Mouse (Mus musculus) intestine, embryonic 16.5 days (tissue): ENCODE results near the gene Kcp. TPM values are rescaled to one million over a fixed set of nuclear protein-coding genes. Genes with fewer than 3 reads are reported as not detected.

ENCODE experiments used
- ATAC-seq: fragments of 200-750 bp; cut with Nextera tagmentation; 2 replicates; pipeline ENCODE4 v1.8.0; 2017; ENCODE audit warnings: moderate TSS enrichment, moderate library complexity
- H3K27ac ChIP-seq: fragments of 300-500 bp; sonication (generic); 2 replicates; pipeline ENCODE4 v1.5.1; 2014; ENCODE audit warnings: mild to moderate bottlenecking, low read length
- H3K27me3 ChIP-seq: fragments of 300-500 bp; sonication (generic); replicated peaks from 2 replicates; pipeline ENCODE4 v1.6.1; 2014; ENCODE audit warnings: low read length, control low read depth, mixed read lengths; ENCODE audit not compliant: control insufficient read depth, insufficient read depth
- H3K36me3 ChIP-seq: fragments of 300-500 bp; sonication (generic); 2 replicates; pipeline ENCODE4 v1.6.1; 2014; ENCODE audit warnings: low read length, control low read depth; ENCODE audit not compliant: control insufficient read depth, insufficient read depth
- H3K4me1 ChIP-seq: fragments of 300-500 bp; sonication (generic); 2 replicates; pipeline ENCODE4 v1.6.1; 2014; ENCODE audit warnings: low read length, control low read depth, mixed read lengths; ENCODE audit not compliant: control insufficient read depth, insufficient read depth
- H3K4me2 ChIP-seq: fragments of 300-500 bp; sonication (generic); 2 replicates; pipeline ENCODE4 v1.6.1; 2014; ENCODE audit warnings: low read depth, low read length, control low read depth
- H3K4me3 ChIP-seq: fragments of 300-500 bp; sonication (generic); 2 replicates; pipeline ENCODE4 v1.5.1; 2014; ENCODE audit warnings: mild to moderate bottlenecking, low read length
- H3K9ac ChIP-seq: fragments of 300-500 bp; sonication (generic); 2 replicates; pipeline ENCODE4 v1.6.1; 2014; ENCODE audit warnings: low read depth, low read length
- H3K9me3 ChIP-seq: fragments of 300-500 bp; sonication (generic); 2 replicates; pipeline ENCODE4 v1.6.1; 2016; ENCODE audit warnings: low read length, control low read depth; ENCODE audit not compliant: control insufficient read depth
- whole genome bisulfite sequencing: fragments of 180-500 bp; shearing (Covaris S2); extraction: QIAGEN DNeasy Blood & Tissue Kit; methylation state at CpG from one replicate; pipeline ENCODE4 v1.1.7; 2014; 5-methylcytosine and 5-hydroxymethylcytosine counted together
- polyA plus RNA-seq: library from polyadenylated mRNA; unstranded; fragments of >200 nt; fragmentation: Nextera tagmentation; extraction: Ambion mirVana; gene quantifications from 2 replicates; pipeline ENCODE4 v1.2.1, GENCODE M21; 2015

Kcp gene
- polyA plus RNA-seq, 1 experiment from 2014 or later = 12.0 TPM

DNA sequence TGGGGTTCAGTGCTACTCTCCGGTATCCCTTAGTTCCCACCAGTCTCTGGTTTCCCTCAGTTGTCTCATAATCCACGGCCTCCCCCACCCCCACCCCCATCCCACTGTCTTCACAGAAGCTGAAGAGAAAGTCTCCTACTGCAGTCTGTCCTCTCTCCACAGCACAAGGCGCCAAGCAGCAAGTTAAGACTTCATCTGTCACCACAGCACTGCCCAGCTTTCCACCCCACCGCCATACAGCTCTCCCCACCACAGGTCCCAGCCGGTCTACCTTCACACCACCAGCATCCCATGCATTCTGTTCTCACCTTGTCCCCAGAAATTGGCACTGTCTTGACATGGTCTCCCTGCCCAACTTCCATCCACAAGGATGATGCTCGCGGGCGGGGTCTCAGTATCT lies 918 bp downstream of the Kcp start:
- 25% methylated on average over 8 of the region's 8 CpGs for WGBS
- H3K4me1 ChIP-seq = peaks cover 24% of the 10 kb centered on the region
- H3K36me3 ChIP-seq = no peaks in the 10 kb centered on the region
- peaks cover 3% of the 10 kb centered on the region; the same call in 1 of the 2 replicates for H3K27me3 ChIP-seq
- no peak for ATAC-seq
- H3K4me2 ChIP-seq = peak overlapping the region; percentile 74
- H3K9me3 ChIP-seq = no peaks in the 10 kb centered on the region
- peak overlapping the region; percentile 63 for H3K4me3 ChIP-seq
- no peak overlapping the region for H3K27ac ChIP-seq
- peak overlapping the region; percentile 74 for H3K9ac ChIP-seq

- H3K4me2 ChIP-seq = no peak overlapping the region
- ATAC-seq = no peak
- H3K36me3 ChIP-seq = no peaks in the 10 kb centered on the region
- no peak overlapping the region for H3K9ac ChIP-seq
- H3K4me1 ChIP-seq = peaks cover 24% of the 10 kb centered on the region
- no peak overlapping the region for H3K27ac ChIP-seq
- 94% methylated on average over 5 of the region's 5 CpGs for WGBS
- peaks cover 3% of the 10 kb centered on the region; the same call in 1 of the 2 replicates for H3K27me3 ChIP-seq
- H3K4me3 ChIP-seq = no peak overlapping the region
- H3K9me3 ChIP-seq = no peaks in the 10 kb centered on the region
These were observed 2.3 kb downstream of the Kcp start for GRCm38 (mm10) chr6:29505493-29505892.

GRCm38 (mm10) chr6:29501599-29501998 lies 6.2 kb downstream of the Kcp start:
- Histone ChIP-seq H3K4me2 (no peak overlapping the region), H3K36me3 (no peaks in the 10 kb centered on the region), H3K4me1 (peaks cover 7% of the 10 kb centered on the region; the same call in 1 of the 2 replicates), H3K9ac (no peak overlapping the region), H3K9me3 (no peaks in the 10 kb centered on the region), H3K4me3 (no peak overlapping the region), H3K27me3 (0 out of 2 replicates have a peak, but pooled peaks cover 2% of the 10 kb centered on the region), H3K27ac (no peak overlapping the region)
- WGBS = 91% methylated on average over 1 of the region's 1 CpGs
- ATAC-seq = no peak

- Histone ChIP-seq H3K27ac (no peak overlapping the region), H3K27me3 (0 out of 2 replicates have a peak, but pooled peaks cover 7% of the 10 kb centered on the region), H3K4me2 (no peak overlapping the region), H3K4me3 (no peak overlapping the region), H3K4me1 (no peaks in the 10 kb centered on the region), H3K9ac (no peak overlapping the region), H3K36me3 (no peaks in the 10 kb centered on the region), H3K9me3 (no peaks in the 10 kb centered on the region)
- WGBS = 87% methylated on average over 6 of the region's 6 CpGs
- no peak for ATAC-seq
These were observed 6.9 kb downstream of the Kcp start for GRCm38 (mm10) chr6:29500810-29501209.

DNA sequence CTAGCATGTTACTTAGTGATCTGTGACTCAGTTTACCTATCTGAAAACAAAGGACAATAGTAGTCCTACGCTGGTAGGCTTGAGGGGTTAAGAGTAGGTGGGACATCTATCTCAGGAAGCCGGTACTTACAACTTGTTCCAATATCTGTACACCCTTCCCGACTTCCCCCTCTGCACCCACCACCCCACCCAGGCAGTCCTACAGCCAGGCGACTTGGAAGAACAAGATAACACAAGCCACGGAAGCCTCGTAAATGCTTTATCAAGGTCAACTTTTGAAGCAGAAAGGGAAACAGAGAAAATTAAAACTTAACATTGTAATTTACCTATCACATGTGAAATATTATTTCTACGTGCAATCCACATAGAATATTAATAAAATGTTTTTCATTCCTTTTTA lies 7.6 kb downstream of the Kcp start:
- 84% methylated on average over 7 of the region's 7 CpGs for WGBS
- no peaks in the 10 kb centered on the region for H3K9me3 ChIP-seq
- H3K27ac ChIP-seq = no peak overlapping the region
- H3K4me1 ChIP-seq = no peaks in the 10 kb centered on the region
- H3K4me2 ChIP-seq = no peak overlapping the region
- no peak for ATAC-seq
- H3K9ac ChIP-seq = no peak overlapping the region
- H3K27me3 ChIP-seq = peaks cover 7% of the 10 kb centered on the region; the same call in 1 of the 2 replicates
- no peaks in the 10 kb centered on the region for H3K36me3 ChIP-seq
- no peak overlapping the region for H3K4me3 ChIP-seq

DNA sequence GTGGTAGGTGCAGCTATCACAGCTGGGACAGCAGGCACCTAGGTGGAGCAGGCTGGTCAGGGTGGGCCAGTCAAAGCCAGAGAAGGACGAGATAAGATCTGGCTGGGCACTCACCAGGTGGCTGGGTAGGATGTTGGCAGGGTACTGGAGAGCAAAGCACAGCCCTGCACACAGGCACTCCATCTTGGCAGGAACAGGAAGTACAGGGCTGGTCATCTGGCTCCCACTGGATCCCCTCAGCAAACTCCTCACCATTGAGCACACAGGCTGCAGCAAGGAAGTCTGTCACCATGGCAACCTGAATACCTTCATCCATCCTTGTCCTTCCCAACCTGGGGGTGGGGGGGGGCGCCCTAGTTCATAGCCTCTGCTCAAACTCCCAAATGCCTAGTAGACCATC lies 10.0 kb downstream of the Kcp start:
- no peak for ATAC-seq
- 37% methylated on average over 2 of the region's 2 CpGs for WGBS

GRCm38 (mm10) chr6:29496270-29496669 lies 11.5 kb downstream of the Kcp start:
- no peak overlapping the region for H3K4me2 ChIP-seq
- H3K36me3 ChIP-seq = no peaks in the 10 kb centered on the region
- 27% methylated on average over 25 of the region's 25 CpGs for WGBS
- no peak overlapping the region for H3K27ac ChIP-seq
- no peak overlapping the region for H3K4me3 ChIP-seq
- H3K4me1 ChIP-seq = no peaks in the 10 kb centered on the region
- no peak for ATAC-seq
- peaks cover 7% of the 10 kb centered on the region; the same call in 1 of the 2 replicates for H3K27me3 ChIP-seq
- no peak overlapping the region for H3K9ac ChIP-seq
- H3K9me3 ChIP-seq = no peaks in the 10 kb centered on the region

More for the DNA sequence above, 10.0 kb downstream of the Kcp start:
- no peak overlapping the region for H3K27ac ChIP-seq
- H3K9ac ChIP-seq = no peak overlapping the region
- no peaks in the 10 kb centered on the region for H3K9me3 ChIP-seq
- peaks cover 7% of the 10 kb centered on the region; the same call in 1 of the 2 replicates for H3K27me3 ChIP-seq
- H3K4me3 ChIP-seq = no peak overlapping the region
- no peak overlapping the region for H3K4me2 ChIP-seq
- H3K4me1 ChIP-seq = no peaks in the 10 kb centered on the region
- H3K36me3 ChIP-seq = no peaks in the 10 kb centered on the region

DNA sequence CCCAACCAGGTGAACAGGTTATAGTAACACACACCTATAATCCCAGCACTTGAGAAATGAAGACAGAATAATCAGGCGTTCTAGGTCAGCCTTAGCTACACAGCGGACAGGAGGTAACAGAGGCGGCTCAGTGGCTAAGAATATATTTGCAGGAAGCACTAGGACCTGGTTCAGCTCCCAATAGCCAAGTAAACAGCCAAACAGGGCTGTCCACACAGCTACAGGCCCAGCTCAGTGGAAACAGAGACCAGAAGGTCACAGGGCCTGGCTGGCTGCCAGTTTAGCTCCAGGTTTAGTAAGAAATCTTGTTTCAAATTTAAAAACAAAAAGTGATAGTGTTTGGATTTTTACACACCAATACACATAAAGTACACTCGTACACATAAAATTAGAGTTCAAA lies 13.7 kb downstream of the Kcp start:
- H3K27me3 ChIP-seq = peaks cover 7% of the 10 kb centered on the region; the same call in 1 of the 2 replicates
- H3K4me3 ChIP-seq = no peak overlapping the region
- ATAC-seq = no peak
- H3K4me2 ChIP-seq = no peak overlapping the region
- WGBS = 81% methylated on average over 4 of the region's 4 CpGs
- H3K9ac ChIP-seq = no peak overlapping the region
- no peaks in the 10 kb centered on the region for H3K9me3 ChIP-seq
- H3K36me3 ChIP-seq = no peaks in the 10 kb centered on the region
- no peaks in the 10 kb centered on the region for H3K4me1 ChIP-seq
- H3K27ac ChIP-seq = no peak overlapping the region

DNA sequence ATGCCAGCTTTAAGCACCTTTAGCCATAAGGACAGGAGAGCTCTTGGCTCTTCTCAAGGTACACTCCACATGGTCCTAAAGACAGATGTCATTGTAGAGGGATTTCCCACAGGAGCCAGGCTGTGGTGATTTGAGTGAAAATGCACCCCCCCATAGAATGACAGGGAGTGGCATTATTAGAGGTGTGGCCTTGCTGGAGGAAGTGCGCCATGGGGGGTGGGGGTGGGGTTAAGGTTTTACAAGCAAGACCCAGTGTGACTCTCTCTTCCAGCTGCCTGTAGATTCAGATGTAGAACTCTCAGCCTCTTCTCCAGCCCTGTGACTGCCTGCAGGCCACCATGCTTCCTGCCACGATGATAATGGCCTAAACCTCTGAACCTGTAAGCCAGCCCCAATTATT lies 21.8 kb downstream of the Kcp start:
- H3K4me2 ChIP-seq = no peak overlapping the region
- 0 out of 2 replicates have a peak, but pooled peaks cover 7% of the 10 kb centered on the region for H3K4me1 ChIP-seq
- no peak overlapping the region for H3K27ac ChIP-seq
- no peak for ATAC-seq
- 50% methylated on average over 2 of the region's 2 CpGs for whole genome bisulfite sequencing
- H3K36me3 ChIP-seq = no peaks in the 10 kb centered on the region
- H3K27me3 ChIP-seq = no peaks in the 10 kb centered on the region
- no peak overlapping the region for H3K9ac ChIP-seq
- no peaks in the 10 kb centered on the region for H3K9me3 ChIP-seq
- no peak overlapping the region for H3K4me3 ChIP-seq
